Mouse (Mus musculus): ENCODE measurements around the gene Bcl2l14. TPM values are rescaled to one million over a fixed set of nuclear protein-coding genes. Genes with fewer than 3 reads are reported as not detected.

Gene Bcl2l14
- total RNA-seq, 2 experiments from 2014 or later, result not detected

Other genes with a start within 250 kb of the Bcl2l14 start
- 10 to 100 TPM; 45.9 to 47.0 TPM for gene Lrp6, start 170.6 kb downstream of the Bcl2l14 start, total RNA-seq (2021)
- gene Mansc1, start 236.2 kb downstream of the Bcl2l14 start, total RNA-seq (2021), result 10 to 100 TPM in 1 of 2 experiments, 1 to 10 TPM in 1; 9.9 to 10.0 TPM
- gene Borcs5, start 243.2 kb downstream of the Bcl2l14 start, total RNA-seq (2021), result 10 to 100 TPM; 32.1 to 36.1 TPM